Mouse (Mus musculus): ENCODE measurements around the gene Apoo. TPM values are rescaled to one million over a fixed set of nuclear protein-coding genes. Genes with fewer than 3 reads are reported as not detected.

The Apoo gene
- total RNA-seq, 1 experiment from 2014 or later, result 1.9 TPM

Other genes with a start within 250 kb of the Apoo start
- 43.6 to 50.7 TPM (median 46.5 TPM) in 3 replicates for gene Zfx, start 243.4 kb upstream of the Apoo start, total RNA-seq (2017)
- 67.6 to 107 TPM (median 71.9 TPM) in 3 replicates for gene Eif2s3x, start 154.3 kb upstream of the Apoo start, total RNA-seq (2017)
- gene Klhl15, start 132.5 kb upstream of the Apoo start, total RNA-seq (2017), result 8.4 to 10.7 TPM (median 8.6 TPM) in 3 replicates
- not detected in 3 replicates for gene Fam90a1b, start 340 bp upstream of the Apoo start, total RNA-seq (2017)
- gene Maged1, start 175.0 kb downstream of the Apoo start, total RNA-seq (2017), result 0.29 to 1.1 TPM (median 0.29 TPM) in 3 replicates

Measured in monocyte, adult 5-6 weeks (primary cell).